Mouse (Mus musculus): ENCODE data around the gene Fbxl3. TPM values are rescaled to one million over a fixed set of nuclear protein-coding genes. Genes with fewer than 3 reads are reported as not detected.

Fbxl3 gene
- total RNA-seq (2021) = 10 to 100 TPM; 57.6 to 59.7 TPM

DNA sequence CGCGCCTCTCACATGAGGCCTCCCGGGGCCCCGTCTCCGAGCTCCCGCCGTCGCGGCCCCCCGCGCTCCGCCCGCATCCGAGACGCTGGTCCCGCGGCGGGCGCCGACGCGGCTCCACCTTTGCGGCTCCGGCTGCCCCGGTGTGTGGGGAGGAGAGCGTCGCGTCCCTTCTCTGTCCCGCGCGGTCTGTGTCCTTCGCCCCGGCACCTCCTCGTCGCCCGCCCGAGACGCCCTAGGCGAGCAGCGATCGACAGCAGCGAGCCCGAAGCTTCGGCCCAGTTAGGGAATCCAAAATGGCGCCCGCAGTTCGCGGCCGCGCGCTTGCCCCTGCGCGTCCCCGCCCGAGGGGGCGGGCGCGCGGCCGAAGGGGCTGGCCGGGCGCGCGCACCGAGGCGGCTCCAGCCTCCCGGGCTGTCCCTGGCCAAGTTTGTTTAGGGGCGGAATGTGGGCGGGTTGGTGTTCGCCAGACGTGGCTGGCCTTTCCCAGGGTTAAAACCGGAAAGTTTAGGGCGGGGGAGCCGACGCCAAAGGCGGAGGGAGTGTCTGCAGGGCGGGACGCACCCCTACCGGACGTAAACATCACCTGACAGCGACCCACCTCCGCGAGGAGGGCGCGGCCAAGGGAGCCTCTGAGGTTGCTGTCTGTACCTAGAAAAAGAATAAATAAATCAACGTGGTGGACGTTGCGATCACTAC, at the start of gene Fbxl3:
TSS of gene Fbxl3 (minus strand) at position 329 of the 696 bp plus-strand sequence.
- DNase-seq = peak; percentile 93

DNA sequence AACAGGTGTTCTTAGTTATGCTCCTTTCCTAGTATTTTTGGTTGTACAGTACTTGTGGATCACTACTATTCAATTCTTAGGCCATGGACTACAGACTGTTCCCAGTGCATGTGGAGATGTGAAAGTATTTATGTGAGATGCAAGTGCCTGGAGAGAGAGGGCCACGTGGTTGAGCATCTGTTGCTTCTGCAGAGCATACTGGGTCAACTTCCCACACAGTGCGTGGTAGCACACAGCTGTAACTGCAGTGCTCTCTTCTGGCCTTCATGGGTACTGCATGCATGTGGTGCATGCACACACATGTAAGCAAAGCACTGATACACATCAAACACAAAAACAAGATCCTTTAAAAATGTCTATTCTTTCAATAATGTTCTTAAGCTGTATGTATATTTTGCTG, 32.6 kb upstream of the Fbxl3 start:
- peak; percentile 27 for DNase-seq

DNA sequence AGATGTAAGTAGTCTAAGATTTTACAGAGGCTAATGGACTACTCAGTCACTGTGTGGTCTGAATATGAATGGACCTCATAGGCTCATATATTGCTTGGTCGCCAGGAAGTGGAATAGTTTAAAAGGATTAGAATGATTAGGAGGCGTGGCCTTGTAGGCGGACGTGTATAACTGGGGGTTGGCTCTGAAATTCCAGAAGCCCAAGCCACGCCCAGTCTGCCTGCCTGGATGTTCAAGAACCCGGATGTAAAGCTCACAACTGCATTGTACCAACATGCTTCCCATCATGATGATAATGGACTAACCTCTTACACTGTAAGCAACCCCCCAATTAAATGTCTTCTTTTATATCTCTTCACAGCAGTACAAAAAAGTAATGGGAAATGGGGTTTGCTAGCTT, 26.4 kb upstream of the Fbxl3 start:
- no peak for DNase-seq

DNA sequence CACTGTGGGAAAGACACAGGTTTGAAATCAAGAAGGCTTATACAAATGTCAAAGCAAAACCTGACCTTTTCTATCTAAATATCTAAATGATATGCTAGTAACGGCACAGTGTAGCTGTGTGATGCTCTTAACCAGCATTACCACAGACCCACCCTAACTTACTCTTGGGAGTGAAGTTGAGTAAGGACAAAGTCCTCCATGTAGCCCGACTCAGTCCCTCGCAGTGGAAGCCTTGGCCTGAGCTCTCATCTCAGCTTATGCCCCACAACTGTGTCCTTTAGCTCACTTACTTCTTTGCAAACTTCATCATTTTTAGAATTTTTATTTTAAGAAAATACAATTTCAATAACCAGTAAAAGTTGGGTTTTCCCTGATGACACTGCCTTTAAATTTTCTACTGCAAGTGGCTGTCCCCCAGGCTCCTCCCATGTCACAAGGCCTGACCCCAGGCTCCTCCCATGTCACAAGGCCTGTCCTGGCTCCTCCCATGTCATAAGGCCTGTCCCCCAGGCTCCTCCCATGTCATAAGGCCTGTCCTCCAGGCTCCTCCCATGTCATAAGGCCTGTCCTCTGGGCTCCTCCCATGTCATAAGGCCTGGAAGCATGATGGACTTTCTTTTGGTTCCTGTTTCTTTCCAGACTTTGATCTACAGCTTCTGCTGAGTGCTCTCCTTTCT, 15.8 kb upstream of the Fbxl3 start:
- no peak for DNase-seq

DNA sequence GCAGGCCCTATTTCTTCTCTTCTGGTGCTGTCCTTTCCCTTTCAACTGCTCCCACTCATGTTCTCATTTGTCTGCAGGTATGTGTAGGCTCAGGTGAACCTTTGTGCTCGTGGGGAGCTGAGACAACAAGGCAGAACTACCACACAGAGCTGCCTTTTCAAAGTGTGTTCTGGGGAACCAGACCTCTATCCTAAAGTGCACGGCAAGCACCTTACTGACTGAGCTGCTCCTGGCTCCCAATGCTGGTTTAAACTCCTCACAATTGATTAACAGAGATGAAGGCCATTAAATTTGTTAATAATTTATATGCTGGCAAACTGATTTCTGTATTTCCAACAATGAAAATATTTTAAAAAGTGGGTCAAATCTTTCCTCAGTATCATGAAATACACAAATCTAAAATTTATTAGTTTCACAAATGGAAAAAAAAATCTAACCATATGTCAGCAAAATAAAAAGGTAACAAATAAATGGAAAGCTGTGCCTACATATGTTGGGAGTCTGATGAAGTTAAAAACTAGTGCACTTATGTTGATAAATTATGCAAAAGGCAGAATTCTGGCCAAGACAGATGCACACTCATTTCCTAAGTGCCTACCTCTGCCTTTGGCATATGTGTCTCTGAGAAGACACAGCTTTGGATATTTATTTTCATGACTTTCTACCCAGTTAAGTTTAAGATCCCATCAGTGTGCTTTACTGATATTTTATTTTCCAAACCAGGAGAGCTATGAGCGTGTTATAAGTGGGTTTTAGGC, 13.4 kb upstream of the Fbxl3 start:
- no peak for DNase-seq

DNA sequence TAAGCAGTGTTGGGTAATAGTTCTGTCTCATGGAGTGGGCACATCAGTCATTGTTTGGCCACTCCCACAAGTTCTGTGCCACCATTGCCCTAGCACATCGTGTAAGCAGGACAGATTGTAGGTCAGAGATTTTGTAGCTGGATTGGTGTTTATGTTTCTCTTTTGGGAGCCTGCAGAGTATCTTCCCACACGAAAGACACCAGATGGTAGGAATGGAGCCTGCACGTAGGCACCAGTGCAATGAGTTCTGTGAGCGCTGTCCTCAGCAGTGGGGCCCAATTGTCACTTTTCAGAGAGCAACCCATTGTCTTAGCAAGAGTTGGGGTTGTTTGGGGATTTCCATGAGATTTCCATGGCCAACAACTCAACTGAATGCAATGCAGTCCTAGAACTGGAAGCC, 10.6 kb upstream of the Fbxl3 start:
- DNase-seq = no peak

DNA sequence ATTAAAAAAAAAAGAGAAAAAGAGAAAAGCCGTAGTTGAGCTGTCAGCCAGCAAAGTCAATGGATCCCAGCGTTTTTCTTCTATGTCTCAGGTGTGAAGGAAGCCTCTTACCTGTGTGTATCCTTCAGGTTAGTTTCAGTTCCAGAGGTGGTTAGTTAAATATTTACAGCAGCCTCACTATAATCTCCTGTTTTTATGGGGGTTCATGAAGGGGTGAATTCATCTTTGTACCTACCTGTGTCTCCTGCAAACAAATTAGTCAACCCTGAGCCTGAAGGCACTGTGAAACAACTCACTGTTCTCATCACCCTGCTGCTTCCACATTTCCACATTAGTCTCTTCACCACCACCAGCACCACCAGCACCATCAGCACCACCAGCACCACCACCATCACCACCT, 6.9 kb upstream of the Fbxl3 start:
- DNase-seq = no peak

DNA sequence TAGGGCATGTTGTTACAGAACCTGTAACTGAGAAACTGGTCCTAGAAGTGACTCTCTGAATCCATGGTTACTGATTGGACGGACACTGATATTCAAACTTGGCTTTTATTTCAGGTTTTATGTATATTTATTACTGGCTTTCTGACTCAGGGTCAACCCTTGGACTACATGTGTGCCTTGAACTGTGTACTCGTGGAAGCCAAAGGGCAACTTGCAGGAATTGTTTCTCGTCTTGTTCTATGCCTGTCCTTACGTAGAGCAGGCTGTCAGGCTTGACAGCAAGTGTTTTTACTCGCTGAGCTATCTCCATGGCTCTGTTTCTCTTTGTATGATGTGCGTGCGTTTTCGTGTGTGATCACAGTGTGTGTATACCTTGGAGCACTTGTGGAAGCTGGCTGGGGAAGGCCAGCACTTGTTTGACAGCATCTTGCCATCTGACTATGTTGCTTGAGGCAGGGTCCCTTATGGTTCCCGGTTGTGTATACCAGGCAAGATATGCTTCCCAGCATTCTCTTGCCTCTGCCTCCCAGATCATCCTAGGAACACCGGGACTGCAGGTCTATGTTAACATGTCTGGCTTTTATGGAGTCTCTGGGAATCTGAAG, 3.5 kb upstream of the Fbxl3 start:
- no peak for DNase-seq

DNA sequence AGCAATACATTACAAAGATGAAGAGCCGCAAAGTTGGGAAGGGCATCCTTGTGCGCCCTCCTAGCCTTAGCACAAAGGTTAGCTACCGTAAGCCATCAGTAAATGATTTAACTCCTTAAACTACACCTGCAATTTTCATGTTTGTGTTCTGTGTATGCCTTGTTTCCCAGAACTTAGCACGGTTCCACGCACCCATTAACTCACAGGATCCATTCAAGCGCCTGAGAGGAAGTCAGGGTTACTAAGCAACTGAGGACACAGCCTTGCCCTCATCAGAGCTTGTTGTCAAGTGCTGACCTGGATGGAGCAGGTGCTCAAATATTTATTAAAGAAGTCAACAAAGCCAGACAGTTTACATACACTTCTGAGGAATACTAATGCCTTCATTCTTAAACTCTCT, 2.9 kb upstream of the Fbxl3 start:
- DNase-seq = no peak

DNA sequence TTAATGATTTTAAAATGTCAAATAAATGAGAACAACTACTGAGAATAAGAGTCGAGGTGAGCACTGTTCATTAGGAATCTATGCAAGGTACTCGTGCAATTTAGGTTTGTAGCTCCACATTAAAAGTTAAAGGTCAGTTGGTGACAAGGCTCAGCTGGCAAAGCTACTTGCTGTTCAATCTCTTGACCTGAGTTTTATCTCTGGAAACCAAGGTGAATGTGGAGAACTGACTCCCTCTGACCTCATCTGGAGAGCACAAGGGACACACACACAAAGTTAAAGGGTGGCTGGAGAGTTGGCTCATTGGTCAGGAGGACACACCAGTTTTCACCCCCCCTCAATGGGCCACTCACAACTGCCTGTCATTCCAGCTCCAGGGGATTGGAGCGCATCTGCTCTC, 1.8 kb upstream of the Fbxl3 start:
- DNase-seq = no peak

DNA sequence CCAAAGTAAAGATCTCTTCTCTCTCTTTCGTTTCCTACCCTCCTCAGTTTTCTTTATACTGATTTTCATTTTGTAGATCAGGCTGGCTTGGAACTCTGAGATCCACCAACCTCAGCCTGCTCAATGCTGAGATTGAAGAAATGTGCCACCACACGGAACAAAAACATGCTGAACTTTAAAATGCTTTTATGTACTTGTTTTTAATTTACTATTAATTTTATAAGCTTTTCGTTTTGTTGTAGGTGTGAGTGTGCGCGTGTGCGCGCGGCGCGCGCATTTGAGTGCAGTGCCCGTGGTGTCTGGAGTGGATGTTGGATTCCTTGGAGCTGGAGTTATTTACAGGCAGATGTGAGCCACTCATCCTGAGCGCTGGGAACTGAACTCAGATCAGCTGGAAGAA, 930 bp upstream of the Fbxl3 start:
- no peak for DNase-seq

DNA sequence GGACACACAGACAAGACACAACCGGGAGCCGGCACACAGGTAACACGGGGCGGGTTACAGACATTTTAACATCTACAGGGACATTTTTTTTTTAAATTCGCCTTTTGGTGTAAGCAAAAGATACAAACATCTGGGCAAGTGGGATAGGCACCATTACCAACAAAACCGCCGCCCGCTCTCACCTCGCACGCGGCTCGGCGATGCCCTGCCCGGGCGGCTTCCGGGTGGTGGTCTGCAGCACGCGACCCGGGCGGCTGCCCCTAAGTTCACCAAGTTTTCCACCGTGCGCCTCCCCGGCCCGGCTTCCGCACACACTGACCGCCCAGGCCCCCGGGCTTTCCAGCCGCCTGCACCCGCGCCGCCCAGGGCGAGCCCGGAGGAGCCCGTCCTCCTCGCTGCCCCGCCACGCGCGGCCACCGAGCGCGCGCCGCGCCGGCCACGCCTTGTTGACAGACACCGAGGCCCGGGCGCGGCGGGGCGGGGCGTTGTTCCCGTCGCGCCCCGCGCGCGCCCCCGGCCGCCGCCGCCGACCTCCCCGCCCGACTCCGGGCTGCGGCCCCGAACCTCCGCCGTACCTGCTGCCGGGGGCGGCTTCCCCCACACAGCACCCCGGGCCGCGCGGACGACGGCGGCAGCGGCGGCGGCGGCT, 655 bp downstream of the Fbxl3 start:
- DNase-seq = peak; percentile 89

DNA sequence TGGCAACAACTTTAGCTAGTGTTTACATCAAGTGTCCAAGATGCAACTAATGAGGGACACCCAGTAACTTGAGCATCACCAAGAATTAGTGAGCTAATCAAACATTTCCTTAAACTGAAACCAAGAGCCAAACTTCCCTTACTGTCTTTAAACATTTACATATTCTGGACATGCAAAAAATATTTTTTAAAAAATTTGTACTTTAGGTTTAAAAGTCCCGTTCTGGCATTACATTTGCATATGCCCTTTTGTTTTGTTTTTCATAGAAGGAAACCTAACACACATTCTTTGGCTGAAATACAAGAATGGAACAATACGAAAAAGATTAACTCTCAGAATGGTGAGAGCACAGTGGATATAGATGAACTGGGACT, 1.2 kb downstream of the Fbxl3 start:
- DNase-seq = no peak

DNA sequence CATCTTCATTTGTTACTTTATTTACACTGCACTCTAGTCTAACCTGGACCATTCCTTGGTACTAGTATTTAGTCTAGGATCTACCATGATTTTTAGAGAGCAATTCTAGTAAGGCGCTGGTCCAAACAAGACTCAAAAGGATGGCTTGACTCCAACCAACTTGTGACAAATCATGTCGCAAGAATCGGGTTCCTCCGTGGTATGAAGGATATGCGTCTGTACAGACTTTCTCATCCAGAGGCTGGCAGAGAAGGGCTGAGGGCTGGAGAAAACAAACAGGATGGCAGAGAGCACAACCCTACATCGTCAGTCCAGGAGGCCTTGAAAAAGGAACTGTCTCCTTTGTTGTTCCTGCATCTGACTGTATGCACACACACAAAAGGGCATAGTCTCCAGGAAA, 2.7 kb downstream of the Fbxl3 start:
- DNase-seq = no peak

DNA sequence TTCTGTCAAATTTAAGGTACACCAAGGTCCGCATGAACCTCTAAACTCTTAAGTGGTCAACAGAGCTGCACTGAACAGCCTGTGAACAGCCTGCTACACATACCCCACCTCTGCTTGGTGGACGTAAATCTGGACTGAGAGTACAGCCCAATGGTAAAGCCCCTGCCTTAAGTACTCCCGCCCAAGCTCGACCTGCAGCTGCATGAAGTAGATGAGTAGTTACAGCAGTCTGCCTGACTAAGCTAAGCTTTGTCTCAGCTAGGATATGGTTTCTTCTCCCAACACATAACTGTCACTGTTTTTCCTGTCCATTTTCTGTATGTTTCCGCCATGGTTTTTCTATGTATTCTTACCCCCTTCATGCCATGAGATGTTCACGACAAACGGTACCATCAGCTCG, 3.5 kb downstream of the Fbxl3 start:
- DNase-seq = no peak

DNA sequence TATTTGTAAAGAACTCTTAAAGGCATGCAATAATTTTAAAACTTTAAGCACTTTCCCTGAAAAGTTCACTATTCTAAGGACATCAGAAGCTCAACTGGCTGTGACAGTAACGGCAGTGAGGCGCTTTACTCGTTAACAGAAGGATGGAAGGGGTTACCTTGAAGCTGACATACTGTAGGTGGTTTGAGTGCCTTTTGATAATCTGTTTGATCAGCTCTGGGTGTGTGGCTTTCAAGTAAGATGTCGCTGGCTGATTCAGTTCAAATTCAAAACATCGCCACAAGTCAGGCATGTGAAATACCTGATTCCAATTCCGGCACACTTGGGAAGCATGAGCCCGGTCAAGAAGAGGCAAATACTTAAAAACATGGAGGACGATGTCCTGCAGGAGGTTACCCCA, 4.3 kb downstream of the Fbxl3 start:
- no peak for DNase-seq

DNA sequence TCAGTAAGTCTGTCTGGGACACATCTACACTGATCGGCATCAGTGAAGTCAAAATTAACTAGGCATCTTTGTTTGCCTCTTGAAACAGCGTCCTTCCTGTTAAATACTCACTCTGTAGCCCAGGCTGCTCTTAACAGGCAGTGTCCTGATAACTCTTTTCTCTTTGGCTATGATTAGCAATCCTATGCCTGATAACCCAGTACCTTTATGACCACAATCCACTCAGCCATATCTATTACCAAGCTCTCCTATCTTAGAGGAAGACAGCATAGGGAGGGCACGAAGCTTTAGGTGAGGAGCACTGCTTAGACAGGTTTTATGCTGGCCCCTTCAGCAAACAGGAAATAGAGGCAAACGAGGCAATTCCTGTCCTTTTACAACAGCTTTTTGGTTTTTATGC, 5.7 kb downstream of the Fbxl3 start:
- no peak for DNase-seq

DNA sequence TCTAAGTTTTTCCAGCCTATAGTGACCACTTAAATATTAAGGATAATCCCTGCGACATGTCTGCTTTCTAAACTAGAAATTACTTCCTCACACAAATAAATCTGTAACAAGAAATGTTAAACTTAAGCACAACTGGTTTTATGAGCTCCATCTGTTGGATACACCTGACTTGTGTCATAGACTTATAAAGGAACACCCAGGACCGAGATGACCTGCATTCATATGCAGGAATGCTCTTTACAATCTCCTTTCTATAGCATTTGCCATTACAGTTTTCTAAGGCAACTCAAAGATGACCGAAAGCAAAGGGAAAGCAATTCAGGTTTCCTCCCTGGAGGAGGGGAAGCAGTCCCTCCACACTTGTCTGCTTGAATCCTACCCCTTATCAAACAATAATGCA, 6.1 kb downstream of the Fbxl3 start:
- DNase-seq = no peak

DNA sequence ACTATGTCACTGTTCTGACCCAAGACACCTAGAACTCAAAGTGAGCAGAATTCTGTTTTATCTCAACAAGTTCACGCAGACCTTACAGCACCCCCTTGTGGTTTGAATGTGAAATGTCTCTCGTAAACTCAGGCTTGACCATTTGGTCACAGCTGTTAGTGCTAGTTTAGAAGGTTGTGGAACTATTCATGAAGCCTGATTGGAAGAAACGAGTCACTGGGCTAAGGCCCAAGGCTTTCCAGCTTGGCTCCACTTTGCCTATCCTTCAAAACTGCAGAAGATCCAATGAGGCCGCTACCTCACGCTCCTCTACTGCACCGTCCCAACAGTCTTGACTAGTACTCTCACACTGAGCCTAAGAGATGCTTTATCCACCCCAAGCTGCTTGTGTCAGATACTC, 10.7 kb downstream of the Fbxl3 start:
- peak; percentile 75 for DNase-seq

DNA sequence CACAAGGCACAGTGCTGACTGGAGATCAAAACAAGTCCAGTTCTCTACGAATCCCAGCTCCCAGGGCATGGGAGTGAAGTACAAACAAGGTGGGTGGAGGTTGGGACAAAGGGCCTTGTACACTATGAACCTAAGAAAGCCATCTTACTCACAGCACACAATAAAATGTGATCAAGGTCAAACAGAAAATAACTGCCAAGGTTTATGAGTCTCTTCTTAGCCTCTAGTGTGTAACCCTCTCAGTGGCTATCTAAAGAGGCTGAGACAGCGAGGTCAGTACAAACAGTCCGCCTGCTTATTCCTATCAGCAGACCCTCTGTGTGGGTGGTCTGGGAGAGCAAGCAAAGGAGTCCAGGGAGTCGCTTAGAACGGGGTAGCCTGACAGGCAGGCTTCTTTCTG, 11.5 kb downstream of the Fbxl3 start:
- no peak for DNase-seq

DNA sequence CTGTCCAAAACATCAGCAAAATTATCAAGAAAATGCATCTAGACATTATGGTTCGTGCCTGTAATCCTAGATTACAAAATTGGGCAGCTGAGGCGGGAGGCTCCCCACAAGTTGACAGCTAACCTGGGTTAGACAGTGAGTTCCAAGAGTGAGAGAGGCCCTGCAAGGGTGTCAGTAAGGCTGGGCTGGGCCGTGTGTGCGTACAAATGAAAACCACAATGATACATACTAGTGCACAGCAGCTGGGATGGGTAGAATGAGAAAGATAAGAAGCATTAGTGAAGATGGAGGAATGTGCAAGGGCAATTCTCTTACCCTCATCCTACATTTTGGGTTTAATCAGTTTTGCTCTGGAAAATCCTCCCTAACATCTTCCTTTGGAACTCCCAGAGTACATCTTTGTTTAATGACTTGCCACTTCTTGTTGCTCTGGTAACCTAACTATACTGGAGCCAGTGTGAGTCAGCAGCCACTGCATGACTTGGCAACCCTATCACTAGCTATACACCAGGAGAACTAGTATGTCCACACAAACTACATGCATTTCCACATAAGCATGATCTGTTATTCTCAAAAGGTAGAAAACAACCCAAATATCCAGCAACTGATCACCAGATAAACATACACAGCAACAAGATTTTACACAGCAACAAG, 12.6 kb downstream of the Fbxl3 start:
- DNase-seq = no peak

DNA sequence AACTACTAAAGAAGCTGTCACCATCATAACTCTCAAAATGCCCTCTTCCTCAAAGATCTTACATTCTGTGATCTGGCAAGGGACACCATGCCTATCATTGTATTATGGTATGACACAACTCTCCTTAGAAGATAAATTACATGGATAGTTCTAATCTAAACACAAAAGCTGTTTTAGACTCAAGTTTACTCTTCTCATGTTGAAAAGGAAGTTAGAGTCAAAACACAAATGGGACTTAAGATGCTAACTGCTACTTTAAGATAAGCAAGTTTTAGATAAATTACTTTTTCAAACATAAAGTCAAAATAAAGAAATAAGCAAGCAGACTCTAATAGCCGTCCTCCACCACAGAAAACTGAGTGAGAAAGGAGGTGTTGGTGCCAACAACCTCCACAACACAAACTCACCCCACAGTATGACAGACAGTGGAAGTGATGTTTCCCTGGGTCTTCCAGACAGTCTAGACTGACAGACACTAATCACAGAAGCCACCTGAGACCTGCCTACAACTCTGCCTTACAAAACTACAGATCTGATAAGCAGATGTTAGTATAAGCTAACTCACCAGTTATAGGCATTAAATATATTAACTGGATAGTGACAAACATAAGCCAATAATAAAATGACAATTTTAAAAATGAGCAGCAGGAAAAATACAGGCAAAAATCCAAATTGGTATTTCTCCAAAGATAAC, 13.4 kb downstream of the Fbxl3 start:
- DNase-seq = no peak
